Mouse (Mus musculus): ENCODE results near the gene Pdgfb. TPM values are rescaled to one million over a fixed set of nuclear protein-coding genes. Genes with fewer than 3 reads are reported as not detected.

Pdgfb gene
- polyA plus RNA-seq, 1 experiment from 2014 or later: 1.6 TPM

GRCm38 (mm10) chr15:80028862-80029261 lies 14.1 kb upstream of the Pdgfb start:
- no peak overlapping the region for H3K4me3 ChIP-seq
- no peak overlapping the region for H3K27ac ChIP-seq (replicated peaks)
- no peaks in the 10 kb centered on the region for H3K27me3 ChIP-seq (replicated peaks; ENCODE audit: low read depth, poor library complexity, severe bottlenecking)
- peaks cover 6% of the 10 kb centered on the region; the same call in 1 of the 2 replicates for H3K9me3 ChIP-seq
- DNase-seq (ENCODE audit: low spot score): no peak
- WGBS: 80% methylated on average over 5 of the region's 5 CpGs
- H3K36me3 ChIP-seq (replicated peaks): no peaks in the 10 kb centered on the region
- H3K4me1 ChIP-seq: peaks cover 34% of the 10 kb centered on the region

GRCm38 (mm10) chr15:80026689-80027353 lies 12.0 kb upstream of the Pdgfb start:
- Histone ChIP-seq H3K27me3 (replicated peaks; ENCODE audit: low read depth, poor library complexity, severe bottlenecking) (no peaks in the 10 kb centered on the region), H3K36me3 (replicated peaks) (no peaks in the 10 kb centered on the region), H3K9me3 (peaks cover 6% of the 10 kb centered on the region; the same call in 1 of the 2 replicates), H3K27ac (replicated peaks) (no peak overlapping the region; the same call in 1 of the 2 replicates), H3K4me3 (no peak overlapping the region), H3K4me1 (peaks cover 34% of the 10 kb centered on the region)
- 78% methylated on average over 14 of the region's 14 CpGs for WGBS
- no peak for DNase-seq (ENCODE audit: low spot score)

- DNase-seq (ENCODE audit: low spot score): no peak
- H3K27ac ChIP-seq (replicated peaks): no peak overlapping the region; the same call in 1 of the 2 replicates
- peaks cover 3% of the 10 kb centered on the region; the same call in 1 of the 2 replicates for H3K9me3 ChIP-seq
- WGBS: 65% methylated on average over 5 of the region's 5 CpGs
- H3K4me3 ChIP-seq: no peak overlapping the region
- H3K4me1 ChIP-seq: peaks cover 34% of the 10 kb centered on the region
- H3K36me3 ChIP-seq (replicated peaks): no peaks in the 10 kb centered on the region
- H3K27me3 ChIP-seq (replicated peaks; ENCODE audit: low read depth, poor library complexity, severe bottlenecking): 0 out of 2 replicates have a peak, but pooled peaks cover under 1% of the 10 kb centered on the region
These were observed 11.3 kb upstream of the Pdgfb start for GRCm38 (mm10) chr15:80026061-80026460.

- DNase-seq (ENCODE audit: low spot score): no peak
- Histone ChIP-seq H3K27me3 (replicated peaks; ENCODE audit: low read depth, poor library complexity, severe bottlenecking) (0 out of 2 replicates have a peak, but pooled peaks cover 4% of the 10 kb centered on the region), H3K27ac (replicated peaks) (peak overlapping the region; percentile 51; the same call in 1 of the 2 replicates), H3K4me3 (no peak overlapping the region), H3K9me3 (no peaks in the 10 kb centered on the region), H3K36me3 (replicated peaks) (no peaks in the 10 kb centered on the region), H3K4me1 (peaks cover 34% of the 10 kb centered on the region)
- WGBS: 62% methylated on average over 7 of the region's 7 CpGs
These were observed 10.8 kb upstream of the Pdgfb start for GRCm38 (mm10) chr15:80025615-80026014.

GRCm38 (mm10) chr15:80024331-80025313 lies 9.8 kb upstream of the Pdgfb start:
- Histone ChIP-seq H3K27ac (replicated peaks) (peak overlapping the region; percentile 51), H3K27me3 (replicated peaks; ENCODE audit: low read depth, poor library complexity, severe bottlenecking) (0 out of 2 replicates have a peak, but pooled peaks cover 4% of the 10 kb centered on the region), H3K36me3 (replicated peaks) (no peaks in the 10 kb centered on the region), H3K4me1 (peaks cover 34% of the 10 kb centered on the region), H3K9me3 (no peaks in the 10 kb centered on the region), H3K4me3 (no peak overlapping the region)
- 45% methylated on average over 11 of the region's 11 CpGs for WGBS
- no peak for DNase-seq (ENCODE audit: low spot score)

- Histone ChIP-seq H3K4me1 (peaks cover 17% of the 10 kb centered on the region), H3K4me3 (no peak overlapping the region), H3K36me3 (replicated peaks) (no peaks in the 10 kb centered on the region), H3K9me3 (no peaks in the 10 kb centered on the region), H3K27me3 (replicated peaks; ENCODE audit: low read depth, poor library complexity, severe bottlenecking) (peaks cover 29% of the 10 kb centered on the region), H3K27ac (replicated peaks) (no peak overlapping the region)
- 71% methylated on average over 4 of the region's 4 CpGs for WGBS
- DNase-seq (ENCODE audit: low spot score): no peak
These were observed 5.7 kb upstream of the Pdgfb start for GRCm38 (mm10) chr15:80020516-80020915.

GRCm38 (mm10) chr15:80019625-80020024 lies 4.8 kb upstream of the Pdgfb start:
- 56% methylated on average over 4 of the region's 4 CpGs for WGBS
- no peak for DNase-seq (ENCODE audit: low spot score)
- Histone ChIP-seq H3K27me3 (replicated peaks; ENCODE audit: low read depth, poor library complexity, severe bottlenecking) (peaks cover 38% of the 10 kb centered on the region), H3K4me3 (no peak overlapping the region), H3K4me1 (peaks cover 13% of the 10 kb centered on the region), H3K9me3 (no peaks in the 10 kb centered on the region), H3K27ac (replicated peaks) (no peak overlapping the region), H3K36me3 (replicated peaks) (no peaks in the 10 kb centered on the region)

GRCm38 (mm10) chr15:80019220-80019619 lies 4.4 kb upstream of the Pdgfb start:
- no peak for DNase-seq (ENCODE audit: low spot score)
- WGBS: 78% methylated on average over 7 of the region's 7 CpGs
- Histone ChIP-seq H3K4me3 (no peak overlapping the region), H3K36me3 (replicated peaks) (no peaks in the 10 kb centered on the region), H3K27me3 (replicated peaks; ENCODE audit: low read depth, poor library complexity, severe bottlenecking) (peaks cover 42% of the 10 kb centered on the region), H3K4me1 (peaks cover 13% of the 10 kb centered on the region), H3K27ac (replicated peaks) (no peak overlapping the region), H3K9me3 (no peaks in the 10 kb centered on the region)

- H3K27me3 ChIP-seq (replicated peaks; ENCODE audit: low read depth, poor library complexity, severe bottlenecking): peaks cover 67% of the 10 kb centered on the region
These were observed 2.0 kb upstream of the Pdgfb start for GRCm38 (mm10) chr15:80016563-80017301.

GRCm38 (mm10) chr15:80015211-80015952 lies 605 bp upstream of the Pdgfb start:
- no peak for DNase-seq (ENCODE audit: low spot score)
- Histone ChIP-seq H3K27me3 (replicated peaks; ENCODE audit: low read depth, poor library complexity, severe bottlenecking) (peaks cover 76% of the 10 kb centered on the region), H3K4me3 (peak overlapping the region; percentile 72; the same call in 1 of the 2 replicates), H3K4me1 (peaks cover 40% of the 10 kb centered on the region), H3K27ac (replicated peaks) (no peak overlapping the region), H3K9me3 (no peaks in the 10 kb centered on the region), H3K36me3 (replicated peaks) (no peaks in the 10 kb centered on the region)
- 60% methylated on average over 7 of the region's 7 CpGs for whole genome bisulfite sequencing

More at GRCm38 (mm10) chr15:80016563-80017301, 2.0 kb upstream of the Pdgfb start:
- Histone ChIP-seq H3K27ac (replicated peaks) (no peak overlapping the region), H3K9me3 (no peaks in the 10 kb centered on the region), H3K4me1 (peaks cover 34% of the 10 kb centered on the region), H3K36me3 (replicated peaks) (no peaks in the 10 kb centered on the region), H3K4me3 (no peak overlapping the region)
- DNase-seq (ENCODE audit: low spot score): no peak
- 91% methylated on average over 9 of the region's 9 CpGs for WGBS

- no peaks in the 10 kb centered on the region for H3K9me3 ChIP-seq
- H3K27ac ChIP-seq (replicated peaks): peak overlapping the region; percentile 84
- H3K27me3 ChIP-seq (replicated peaks; ENCODE audit: low read depth, poor library complexity, severe bottlenecking): peaks cover 88% of the 10 kb centered on the region
- DNase-seq (ENCODE audit: low spot score): no peak
- under 1% methylated on average over 37 of the region's 37 CpGs for WGBS
- no peaks in the 10 kb centered on the region for H3K36me3 ChIP-seq (replicated peaks)
- peak overlapping the region; percentile 72 for H3K4me3 ChIP-seq
- H3K4me1 ChIP-seq: peaks cover 47% of the 10 kb centered on the region
These were observed 801 bp downstream of the Pdgfb start for GRCm38 (mm10) chr15:80014031-80014320.

Measured in embryonic facial prominence, embryonic 10.5 days (tissue).